In the genomic region with DNA sequence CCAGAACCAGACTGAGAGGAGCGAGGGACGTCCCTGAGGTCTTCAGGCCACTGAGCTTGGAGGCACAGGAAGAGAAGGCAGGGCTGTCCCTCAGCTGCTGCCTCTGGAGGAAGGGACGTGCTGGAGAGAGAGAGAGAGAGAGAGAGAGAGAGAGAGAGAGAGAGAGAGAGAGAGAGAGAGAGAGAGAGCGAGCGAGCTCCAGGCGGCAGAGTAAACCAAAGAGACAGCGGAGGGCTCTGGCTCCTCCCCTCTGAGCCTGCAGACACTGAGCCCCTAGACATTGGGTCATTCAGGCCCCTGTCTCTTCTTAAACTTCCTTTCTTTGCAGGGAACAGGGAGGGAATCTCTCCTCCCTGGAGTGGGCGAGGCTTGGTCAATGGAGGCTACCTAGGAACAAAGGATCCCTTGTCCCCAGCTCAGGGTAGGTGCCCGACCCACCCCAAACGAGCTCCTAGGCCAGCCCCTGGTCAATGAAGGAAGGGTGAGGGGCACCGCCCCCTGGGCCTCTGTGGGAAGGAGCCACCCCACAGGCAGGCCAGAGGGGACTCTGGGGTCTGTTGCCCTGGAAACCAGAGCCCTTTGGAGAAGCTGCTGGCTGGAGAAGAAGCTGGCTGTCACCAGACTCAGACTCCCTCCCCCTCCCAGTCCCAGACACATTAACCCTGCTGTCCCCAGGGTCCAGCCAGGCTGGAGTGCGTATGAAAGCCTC, we compare ENCODE assay signal across 8 mouse cellular contexts. TPM values are rescaled to one million over a fixed set of nuclear protein-coding genes. Genes with fewer than 3 reads are reported as not detected.
DNase-seq lines count a peak whose midpoint lies in the region; ATAC-seq and TF ChIP-seq lines count a peak whose summit lies in the region.

No protein-coding gene starts in this region.

- H3K4me3 ChIP-seq in megakaryocyte, embryonic 14.5 days (replicated peaks): peak overlapping the region; percentile 50
- H3K4me3 ChIP-seq in hindbrain, embryonic 15.5 days: no peak overlapping the region
- H3K4me3 ChIP-seq in left cerebral cortex, adult 2 months: no peak overlapping the region
- peak overlapping the region; percentile 49 for H3K4me3 ChIP-seq in midbrain, embryonic 10.5 days
- 0 out of 2 replicates have a peak overlapping the region, but pooled peaks have one; percentile 17 for H3K4me3 ChIP-seq in stomach, embryonic 16.5 days (replicated peaks; ENCODE audit: low read length)

- no peaks in the 10 kb centered on the region for H3K36me3 ChIP-seq in megakaryocyte, embryonic 14.5 days (replicated peaks; ENCODE audit: low read length)
- no peaks in the 10 kb centered on the region for H3K36me3 ChIP-seq in hindbrain, embryonic 15.5 days
- peaks cover 14% of the 10 kb centered on the region for H3K36me3 ChIP-seq in midbrain, embryonic 10.5 days
- no peaks in the 10 kb centered on the region for H3K36me3 ChIP-seq in stomach, embryonic 16.5 days (ENCODE audit: control insufficient read depth, insufficient read depth, low read length)

- H3K27ac ChIP-seq in hindbrain, embryonic 15.5 days (replicated peaks): peak overlapping the region; percentile 89
- H3K27ac ChIP-seq in left cerebral cortex, adult 2 months: no peak overlapping the region; the same call in 1 of the 2 replicates
- peak overlapping the region; percentile 96 for H3K27ac ChIP-seq in midbrain, embryonic 10.5 days (replicated peaks)
- peak overlapping the region; percentile 92 for H3K27ac ChIP-seq in stomach, embryonic 16.5 days (ENCODE audit: low read length)

- H3K9me3 ChIP-seq in megakaryocyte, embryonic 14.5 days: no peaks in the 10 kb centered on the region
- H3K9me3 ChIP-seq in hindbrain, embryonic 15.5 days: no peaks in the 10 kb centered on the region
- H3K9me3 ChIP-seq in midbrain, embryonic 10.5 days (replicated peaks): no peaks in the 10 kb centered on the region
- H3K9me3 ChIP-seq in stomach, embryonic 16.5 days (replicated peaks; ENCODE audit: control insufficient read depth, low read length): no peaks in the 10 kb centered on the region

- H3K27me3 ChIP-seq in megakaryocyte, embryonic 14.5 days (replicated peaks): peaks cover 13% of the 10 kb centered on the region
- no peaks in the 10 kb centered on the region for H3K27me3 ChIP-seq in hindbrain, embryonic 15.5 days
- no peaks in the 10 kb centered on the region for H3K27me3 ChIP-seq in midbrain, embryonic 10.5 days (ENCODE audit: low read depth, poor library complexity, severe bottlenecking)
- no peaks in the 10 kb centered on the region for H3K27me3 ChIP-seq in stomach, embryonic 16.5 days (ENCODE audit: control insufficient read depth, insufficient read depth, low read length)

- intact Hi-C loops in left cerebral cortex, adult 2 months (cut with DNase I): loop anchor here (2.0 kb wide), 1 partner anchor 32 kb away; no protein-coding TSS in a partner anchor

- no peak for ATAC-seq in megakaryocyte, adult 5-6 weeks (ENCODE audit: poor library complexity, severe bottlenecking)
- peak; percentile 89 for ATAC-seq in hindbrain, embryonic 15.5 days (ENCODE audit: low FRiP score, low read depth)
- peak; percentile 85 for ATAC-seq in stomach, embryonic 16.5 days (ENCODE audit: insufficient read depth, low FRiP score)

- H3K9ac ChIP-seq in hindbrain, embryonic 15.5 days: peak overlapping the region; percentile 28; the same call in 1 of the 2 replicates
- peak overlapping the region; percentile 67 for H3K9ac ChIP-seq in stomach, embryonic 16.5 days (ENCODE audit: low read length)

- WGBS in hindbrain, embryonic 15.5 days: 0% methylated on average over 9 of the region's 12 CpGs
- WGBS in midbrain, embryonic 10.5 days: 0% methylated on average over 10 of the region's 12 CpGs
- WGBS in stomach, embryonic 16.5 days: 9% methylated on average over 10 of the region's 12 CpGs

- H3K4me2 ChIP-seq in hindbrain, embryonic 15.5 days: peak overlapping the region; percentile 43
- H3K4me2 ChIP-seq in stomach, embryonic 16.5 days (ENCODE audit: low read depth, low read length): peak overlapping the region; percentile 46

- no peak for TF ChIP-seq CTCF in left cerebral cortex, adult 2 months (IDR thresholded peaks at IDR 0.05)

- DNase-seq in frontal cortex, adult 2 months (ENCODE audit: extremely low spot score in 1 of 2, low spot score in 1 of 2): peak; percentile 41 to 48
- peak; percentile 32 to 62 for DNase-seq in left cerebral cortex, adult 2 months (ENCODE audit: extremely low spot score in 1 of 2, low spot score in 2 of 2)
- peak; percentile 98 for DNase-seq in midbrain, embryonic 10.5 days (ENCODE audit: low spot score)
- DNase-seq in adrenal gland, postnatal 4 days (ENCODE audit: low spot score in 2 of 2): no peak

- H3K4me1 ChIP-seq in megakaryocyte, embryonic 14.5 days: peaks cover 74% of the 10 kb centered on the region
- H3K4me1 ChIP-seq in hindbrain, embryonic 15.5 days (replicated peaks): peaks cover 56% of the 10 kb centered on the region
- peaks cover 90% of the 10 kb centered on the region for H3K4me1 ChIP-seq in midbrain, embryonic 10.5 days
- peaks cover 42% of the 10 kb centered on the region for H3K4me1 ChIP-seq in stomach, embryonic 16.5 days (ENCODE audit: control insufficient read depth, insufficient read depth, low read length)

RNA-seq across cellular contexts. Expression of gene Arhgef10l, which starts 41.2 kb away (rescaled TPM):
- 7.1 and 9.2 TPM in 2 replicates for polyA plus RNA-seq in megakaryocyte, embryonic 14.5 days (2012; ENCODE audit: insufficient read depth, low replicate concordance)
- total RNA-seq in megakaryocyte, adult 5-6 weeks (2015): 22.8 and 25.3 TPM in 2 replicates
- 72.2 and 83.3 TPM in 2 replicates for total RNA-seq in megakaryocyte, adult 5-6 weeks (2017)
- polyA plus RNA-seq in frontal cortex, adult 2 months (2012; rRNA removed): 28.9 and 29.2 TPM in 2 replicates
- polyA plus RNA-seq in hindbrain, embryonic 15.5 days (2015; fragmentation: Nextera tagmentation; extraction: Ambion mirVana): 26.2 and 28.2 TPM in 2 replicates
- total RNA-seq in left cerebral cortex, adult 2 months (2021): 10 to 100 TPM; 63.2 to 71.5 TPM
- 25.1 and 32.4 TPM in 2 replicates for polyA plus RNA-seq in midbrain, embryonic 10.5 days (2016; fragmentation: Nextera tagmentation; extraction: Ambion mirVana)
- 18.4 and 21.7 TPM in 2 replicates for polyA plus RNA-seq in stomach, embryonic 16.5 days (2015; fragmentation: Nextera tagmentation; extraction: Ambion mirVana)
- 10 to 100 TPM; 30.2 to 37.8 TPM for total RNA-seq in adrenal gland, postnatal 4 days (2021)

Comparison
In these comparisons a context has a peak if more than half of its experiments do, and no peak if none do; other contexts are left out.
1. H3K4me3 ChIP-seq: peak in megakaryocyte, embryonic 14.5 days (single experiment), midbrain, embryonic 10.5 days (single experiment) and stomach, embryonic 16.5 days (single experiment); none in hindbrain, embryonic 15.5 days (single experiment) and left cerebral cortex, adult 2 months (single experiment).
2. DNase-seq: peak in frontal cortex, adult 2 months (2 of 2), left cerebral cortex, adult 2 months (2 of 2) and midbrain, embryonic 10.5 days (single experiment); none in adrenal gland, postnatal 4 days (0 of 2).